Mouse (Mus musculus): ENCODE measurements around the gene Map3k10. TPM values are rescaled to one million over a fixed set of nuclear protein-coding genes. Genes with fewer than 3 reads are reported as not detected.

Map3k10 gene
- total and polyA plus RNA-seq, 3 experiments: 7.8 to 16.7 (median 8.2) TPM

- dilution Hi-C loops (cut with MboI; ENCODE audit: extremely low pct_ligation_motif_present, extremely low pct_unique_long_range_greater_than_20kb, low sequenced_read_pairs): no loop called here
- no peak for DNase-seq (ENCODE audit: extremely low read depth)
- no peaks in the 10 kb centered on the region for H3K79me2 ChIP-seq (replicated peaks; ENCODE audit: control insufficient read depth, extremely low read depth, insufficient read depth, poor library complexity, severe bottlenecking)
- H3K27ac ChIP-seq (ENCODE audit: insufficient read depth, low read depth): no peak overlapping the region
- H3K36me3 ChIP-seq (replicated peaks in 1 of 2; ENCODE audit: control insufficient read depth in 1 of 2, insufficient read depth in 1 of 2, low read length in 1 of 2): peaks cover 24 to 79% of the 10 kb centered on the region in 2 experiments
- no peak overlapping the region for H3K4me2 ChIP-seq (ENCODE audit: insufficient read depth, low read depth, poor library complexity, severe bottlenecking)
- no peak for TF ChIP-seq SIN3A (IDR thresholded peaks at IDR 0.05; ENCODE audit: low read length)
- no peak for TF ChIP-seq JUN (IDR thresholded peaks at IDR 0.05; ENCODE audit: insufficient read depth, low read depth, low read length)
- no peak for TF ChIP-seq EP300 (IDR thresholded peaks at IDR 0.05; ENCODE audit: low read length)
- TF ChIP-seq MYC (IDR thresholded peaks at IDR 0.05; ENCODE audit: low read depth, low read length): no peak
- no peak for TF ChIP-seq USF1 (IDR thresholded peaks at IDR 0.05; ENCODE audit: low read depth, low read length)
- TF ChIP-seq KAT2A (IDR thresholded peaks at IDR 0.05; ENCODE audit: insufficient replicate concordance, low read length): no peak
- no peak for TF ChIP-seq USF2 (conservative IDR thresholded peaks at IDR 0.05; ENCODE audit: low read depth, low read length)
- no peak for TF ChIP-seq TBP (conservative IDR thresholded peaks at IDR 0.05; ENCODE audit: low read depth, low read length)
- TF ChIP-seq BHLHE40 (IDR thresholded peaks at IDR 0.05; ENCODE audit: low read depth, low read length): no peak
- no peak for TF ChIP-seq GABPA (IDR thresholded peaks at IDR 0.05; ENCODE audit: insufficient replicate concordance, low read depth, low read length)
- no peak for TF ChIP-seq CHD1 (IDR thresholded peaks at IDR 0.05; ENCODE audit: low read depth, low read length)
- no peak for TF ChIP-seq NRF1 (IDR thresholded peaks at IDR 0.05; ENCODE audit: low read depth, low read length)
- TF ChIP-seq ZC3H11A (IDR thresholded peaks at IDR 0.05; ENCODE audit: low read depth, low read length): no peak
- no peak for TF ChIP-seq ETS1 (conservative IDR thresholded peaks at IDR 0.05; ENCODE audit: low read depth, low read length)
- TF ChIP-seq ZMIZ1 (IDR thresholded peaks at IDR 0.05; ENCODE audit: low read depth, low read length): no peak
- no peak for TF ChIP-seq E2F4 (IDR thresholded peaks at IDR 0.05; ENCODE audit: insufficient replicate concordance, low read depth, low read length)
- TF ChIP-seq IRF4 (IDR thresholded peaks at IDR 0.05; ENCODE audit: low read depth, low read length): no peak
- TF ChIP-seq POLR2A (IDR thresholded peaks at IDR 0.05; ENCODE audit: low read depth, low read length): no peak
- no peak for TF ChIP-seq TCF12 (IDR thresholded peaks at IDR 0.05; ENCODE audit: low read depth, low read length)
- no peak for TF ChIP-seq RCOR1 (conservative IDR thresholded peaks at IDR 0.05; ENCODE audit: low read depth, low read length)
- no peak overlapping the region for H3K9ac ChIP-seq (ENCODE audit: insufficient read depth, low read depth)
- in situ Hi-C loops (cut with MboI; ENCODE audit: low pct_ligation_motif_present, low pct_unique_long_range_greater_than_20kb, low sequenced_read_pairs): no loop called here
- no peaks in the 10 kb centered on the region for H3K27me3 ChIP-seq (replicated peaks)
- no peak overlapping the region for H3K4me3 ChIP-seq (replicated peaks in 1 of 3; ENCODE audit: low read depth in 2 of 3, low read length in 2 of 3, poor library complexity in 1 of 3)
- peaks cover 17 to 83% of the 10 kb centered on the region in 2 experiments for H3K4me1 ChIP-seq (ENCODE audit: control insufficient read depth in 1 of 2, insufficient read depth in 2 of 2)
- no peaks in the 10 kb centered on the region for H3K9me3 ChIP-seq (replicated peaks; ENCODE audit: low read length)
These were observed 63.5 kb downstream of the Map3k10 start for GRCm38 (mm10) chr7:27610871-27611270.

GRCm38 (mm10) chr7:27610370-27610769 lies 64.0 kb downstream of the Map3k10 start:
- TF ChIP-seq PAX5 (IDR thresholded peaks at IDR 0.05; ENCODE audit: low read length) (no peak), MYC (IDR thresholded peaks at IDR 0.05; ENCODE audit: low read depth, low read length) (no peak), RAD21 (IDR thresholded peaks at IDR 0.05; ENCODE audit: low read depth, low read length) (no peak), USF1 (IDR thresholded peaks at IDR 0.05; ENCODE audit: low read depth, low read length) (no peak), E2F4 (IDR thresholded peaks at IDR 0.05; ENCODE audit: insufficient replicate concordance, low read depth, low read length) (no peak)
- H3K9me3 ChIP-seq (replicated peaks; ENCODE audit: low read length): no peaks in the 10 kb centered on the region
- H3K27me3 ChIP-seq (replicated peaks): no peaks in the 10 kb centered on the region
- H3K4me2 ChIP-seq (ENCODE audit: insufficient read depth, low read depth, poor library complexity, severe bottlenecking): no peak overlapping the region
- H3K36me3 ChIP-seq (replicated peaks in 1 of 2; ENCODE audit: control insufficient read depth in 1 of 2, insufficient read depth in 1 of 2, low read length in 1 of 2): peaks cover 21 to 80% of the 10 kb centered on the region in 2 experiments
- dilution Hi-C loops (cut with MboI; ENCODE audit: extremely low pct_ligation_motif_present, extremely low pct_unique_long_range_greater_than_20kb, low sequenced_read_pairs) (no loop called here), in situ Hi-C loops (cut with MboI; ENCODE audit: low pct_ligation_motif_present, low pct_unique_long_range_greater_than_20kb, low sequenced_read_pairs) (no loop called here)
- peaks cover 17 to 88% of the 10 kb centered on the region in 2 experiments for H3K4me1 ChIP-seq (ENCODE audit: control insufficient read depth in 1 of 2, insufficient read depth in 2 of 2)
- H3K4me3 ChIP-seq (replicated peaks in 1 of 3; ENCODE audit: low read depth in 2 of 3, low read length in 2 of 3, poor library complexity in 1 of 3): no peak overlapping the region
- no peaks in the 10 kb centered on the region for H3K79me2 ChIP-seq (replicated peaks; ENCODE audit: control insufficient read depth, extremely low read depth, insufficient read depth, poor library complexity, severe bottlenecking)
- DNase-seq (ENCODE audit: extremely low read depth): no peak
- H3K27ac ChIP-seq (ENCODE audit: insufficient read depth, low read depth): no peak overlapping the region
- no peak overlapping the region for H3K9ac ChIP-seq (ENCODE audit: insufficient read depth, low read depth)
